Mouse (Mus musculus): ENCODE results near the gene Lman2. TPM values are rescaled to one million over a fixed set of nuclear protein-coding genes. Genes with fewer than 3 reads are reported as not detected.

Gene Lman2
- total RNA-seq, 1 experiment = 195 TPM

- DNase-seq (ENCODE audit: low read depth, low spot score) = no peak
- Histone ChIP-seq H3K36me3 (ENCODE audit: control insufficient read depth, insufficient read depth, low read length, poor library complexity, severe bottlenecking) (peaks cover 68% of the 10 kb centered on the region), H3K9me3 (ENCODE audit: control insufficient read depth, insufficient read depth, low read depth, low read length) (no peaks in the 10 kb centered on the region), H3K4me1 (ENCODE audit: control insufficient read depth in 2 of 2, insufficient read depth in 2 of 2, low read length in 2 of 2, poor library complexity in 1 of 2) (peaks cover 0 to 8% of the 10 kb centered on the region in 2 experiments; a peak in 3 of 4 replicates), H3K4me3 (ENCODE audit: insufficient read depth in 1 of 2, low read depth in 1 of 2, low read length in 2 of 2, poor library complexity in 1 of 2, severe bottlenecking in 1 of 2) (no peak overlapping the region), H3K27ac (ENCODE audit: insufficient read depth, low read depth, low read length, poor library complexity, severe bottlenecking) (no peak overlapping the region), H3K9ac (ENCODE audit: insufficient read depth, low read depth, low read length, poor library complexity, severe bottlenecking) (no peak overlapping the region)
- in situ Hi-C loops (cut with MboI; ENCODE audit: low sequenced_read_pairs in 2 of 2, unreplicated experiment in 2 of 2) = no loop called here
- TF ChIP-seq ZNF384 (IDR thresholded peaks at IDR 0.05; ENCODE audit: low read depth, low read length) (no peak), HCFC1 (IDR thresholded peaks at IDR 0.05; ENCODE audit: borderline replicate concordance, insufficient read depth, low read length) (no peak)
Measured at GRCm38 (mm10) chr13:55346745-55347144, 15.8 kb downstream of the Lman2 start.

GRCm38 (mm10) chr13:55344286-55344685, 18.3 kb downstream of the Lman2 start:
- TF ChIP-seq CHD2 (IDR thresholded peaks at IDR 0.05; ENCODE audit: low read depth, low read length) (no peak), HCFC1 (IDR thresholded peaks at IDR 0.05; ENCODE audit: borderline replicate concordance, insufficient read depth, low read length) (no peak), ZC3H11A (IDR thresholded peaks at IDR 0.05; ENCODE audit: borderline replicate concordance, low read depth, low read length) (no peak)
- H3K27ac ChIP-seq (ENCODE audit: insufficient read depth, low read depth, low read length, poor library complexity, severe bottlenecking) = no peak overlapping the region
- no peak overlapping the region for H3K4me3 ChIP-seq (ENCODE audit: insufficient read depth in 1 of 2, low read depth in 1 of 2, low read length in 2 of 2, poor library complexity in 1 of 2, severe bottlenecking in 1 of 2)
- in situ Hi-C loops (cut with MboI; ENCODE audit: low sequenced_read_pairs in 2 of 2, unreplicated experiment in 2 of 2) = no loop called here
- H3K9ac ChIP-seq (ENCODE audit: insufficient read depth, low read depth, low read length, poor library complexity, severe bottlenecking) = no peak overlapping the region
- DNase-seq (ENCODE audit: low read depth, low spot score) = no peak
- peaks cover 49% of the 10 kb centered on the region for H3K36me3 ChIP-seq (ENCODE audit: control insufficient read depth, insufficient read depth, low read length, poor library complexity, severe bottlenecking)
- peaks cover 0 to 13% of the 10 kb centered on the region in 2 experiments; a peak in 3 of 4 replicates for H3K4me1 ChIP-seq (ENCODE audit: control insufficient read depth in 2 of 2, insufficient read depth in 2 of 2, low read length in 2 of 2, poor library complexity in 1 of 2)
- no peaks in the 10 kb centered on the region for H3K9me3 ChIP-seq (ENCODE audit: control insufficient read depth, insufficient read depth, low read depth, low read length)

- Histone ChIP-seq H3K36me3 (ENCODE audit: control insufficient read depth, insufficient read depth, low read length, poor library complexity, severe bottlenecking) (peaks cover 32% of the 10 kb centered on the region), H3K4me3 (ENCODE audit: insufficient read depth in 1 of 2, low read depth in 1 of 2, low read length in 2 of 2, poor library complexity in 1 of 2, severe bottlenecking in 1 of 2) (no peak overlapping the region), H3K9me3 (ENCODE audit: control insufficient read depth, insufficient read depth, low read depth, low read length) (no peaks in the 10 kb centered on the region), H3K9ac (ENCODE audit: insufficient read depth, low read depth, low read length, poor library complexity, severe bottlenecking) (0 out of 2 replicates have a peak overlapping the region, but pooled peaks have one; percentile 3), H3K27ac (ENCODE audit: insufficient read depth, low read depth, low read length, poor library complexity, severe bottlenecking) (no peak overlapping the region), H3K4me1 (ENCODE audit: control insufficient read depth in 2 of 2, insufficient read depth in 2 of 2, low read length in 2 of 2, poor library complexity in 1 of 2) (peaks cover 5 to 19% of the 10 kb centered on the region in 2 experiments)
- TF ChIP-seq MAFK (IDR thresholded peaks at IDR 0.05; ENCODE audit: insufficient read depth, low read depth, low read length) = no peak
- TF ChIP-seq HCFC1 (IDR thresholded peaks at IDR 0.05; ENCODE audit: borderline replicate concordance, insufficient read depth, low read length) = no peak
- TF ChIP-seq ZC3H11A (IDR thresholded peaks at IDR 0.05; ENCODE audit: borderline replicate concordance, low read depth, low read length) = no peak
- no peak for DNase-seq (ENCODE audit: low read depth, low spot score)
- in situ Hi-C loops (cut with MboI; ENCODE audit: low sequenced_read_pairs in 2 of 2, unreplicated experiment in 2 of 2) = no loop called here
Measured at GRCm38 (mm10) chr13:55342469-55342868, 20.1 kb downstream of the Lman2 start.

- H3K36me3 ChIP-seq (ENCODE audit: control insufficient read depth, insufficient read depth, low read length, poor library complexity, severe bottlenecking) = peaks cover 4% of the 10 kb centered on the region
- in situ Hi-C loops (cut with MboI; ENCODE audit: low sequenced_read_pairs in 2 of 2, unreplicated experiment in 2 of 2) = no loop called here
- H3K4me3 ChIP-seq (ENCODE audit: insufficient read depth in 1 of 2, low read depth in 1 of 2, low read length in 2 of 2, poor library complexity in 1 of 2, severe bottlenecking in 1 of 2) = peak overlapping the region; percentile 7 to 40
- DNase-seq (ENCODE audit: low read depth, low spot score) = no peak
- TF ChIP-seq ZC3H11A (IDR thresholded peaks at IDR 0.05; ENCODE audit: borderline replicate concordance, low read depth, low read length) = no peak
- no peak for TF ChIP-seq ZNF384 (IDR thresholded peaks at IDR 0.05; ENCODE audit: low read depth, low read length)
- TF ChIP-seq HCFC1 (IDR thresholded peaks at IDR 0.05; ENCODE audit: borderline replicate concordance, insufficient read depth, low read length) = no peak
- no peak for TF ChIP-seq CHD2 (IDR thresholded peaks at IDR 0.05; ENCODE audit: low read depth, low read length)
- TF ChIP-seq MAFK (IDR thresholded peaks at IDR 0.05; ENCODE audit: insufficient read depth, low read depth, low read length) = no peak
- H3K27ac ChIP-seq (ENCODE audit: insufficient read depth, low read depth, low read length, poor library complexity, severe bottlenecking) = peak overlapping the region; percentile 81; the same call in 1 of the 2 replicates
- peaks cover 9 to 30% of the 10 kb centered on the region in 2 experiments for H3K4me1 ChIP-seq (ENCODE audit: control insufficient read depth in 2 of 2, insufficient read depth in 2 of 2, low read length in 2 of 2, poor library complexity in 1 of 2)
- no peaks in the 10 kb centered on the region for H3K9me3 ChIP-seq (ENCODE audit: control insufficient read depth, insufficient read depth, low read depth, low read length)
- H3K9ac ChIP-seq (ENCODE audit: insufficient read depth, low read depth, low read length, poor library complexity, severe bottlenecking) = peak overlapping the region; percentile 17; the same call in 1 of the 2 replicates
Measured at GRCm38 (mm10) chr13:55339259-55339658, 23.3 kb downstream of the Lman2 start.
